Mouse (Mus musculus) embryonic fibroblast, embryonic 13.5 days (primary cell): ENCODE results near the gene Mpzl3.

Source experiments
- CTCF ChIP-seq: IDR thresholded peaks from 2 replicates; pipeline ENCODE4 v1.5.1; 2011; ENCODE audit warnings: mild to moderate bottlenecking, control low read depth, low read length, moderate library complexity, borderline replicate concordance; ENCODE audit not compliant: insufficient read depth
- POLR2A ChIP-seq: IDR thresholded peaks from 2 replicates; pipeline ENCODE4 v1.6.1; 2011; ENCODE audit warnings: low read depth, mild to moderate bottlenecking, control low read depth, low read length, moderate library complexity

DNA sequence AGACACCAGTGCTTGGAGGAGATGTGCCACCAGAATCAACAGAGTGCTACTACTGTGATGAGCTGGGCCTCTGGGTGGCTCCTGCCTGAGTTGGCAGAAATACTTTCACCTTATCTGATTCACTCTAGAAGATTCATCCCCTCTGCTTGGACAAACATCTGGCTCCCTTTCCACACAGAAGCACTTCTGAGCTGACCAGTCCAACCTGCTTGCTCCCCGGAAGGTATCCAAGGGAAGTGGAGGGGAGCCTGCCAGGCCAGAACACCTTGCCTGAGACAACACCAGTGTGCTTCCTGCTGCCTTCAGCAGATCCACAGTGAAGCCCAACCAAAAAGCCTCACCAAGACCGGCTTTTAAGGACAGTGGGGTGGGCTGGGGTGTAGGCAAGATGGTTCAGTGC, 30.8 kb upstream of the Mpzl3 start:
- TF ChIP-seq CTCF, result no peak
- no peak for TF ChIP-seq POLR2A
